Mouse (Mus musculus) stomach, embryonic 15.5 days (tissue): Measurements from ENCODE around the gene Usp9x. TPM values are rescaled to one million over a fixed set of nuclear protein-coding genes. Genes with fewer than 3 reads are reported as not detected.
A peak's percentile ranks its signal among the peaks of the same experiment; 100 is the strongest.

ENCODE experiments used
- ATAC-seq: fragments of 200-750 bp; cut with Nextera tagmentation; 2 replicates; pipeline ENCODE4 v1.8.0; 2017; ENCODE audit warnings: low read depth, moderate number of reproducible peaks, moderate TSS enrichment; ENCODE audit not compliant: insufficient read depth, low FRiP score
- H3K27ac ChIP-seq: fragments of 300-500 bp; sonication (generic); 2 replicates; pipeline ENCODE4 v1.5.1; 2015; ENCODE audit warnings: mild to moderate bottlenecking, inconsistent platforms
- H3K27me3 ChIP-seq: fragments of 300-500 bp; sonication (generic); replicated peaks from 2 replicates; pipeline ENCODE4 v1.6.1; 2015; ENCODE audit warnings: inconsistent platforms
- H3K36me3 ChIP-seq: fragments of 300-500 bp; sonication (generic); 2 replicates; pipeline ENCODE4 v1.6.1; 2015; ENCODE audit warnings: inconsistent platforms
- H3K4me1 ChIP-seq: fragments of 300-500 bp; sonication (generic); 2 replicates; pipeline ENCODE4 v1.6.1; 2015; ENCODE audit warnings: inconsistent platforms
- H3K4me2 ChIP-seq: fragments of 300-500 bp; sonication (generic); 2 replicates; pipeline ENCODE4 v1.6.1; 2015; ENCODE audit warnings: mild to moderate bottlenecking, inconsistent platforms
- H3K4me3 ChIP-seq: fragments of 300-500 bp; sonication (generic); replicated peaks from 2 replicates; pipeline ENCODE4 v1.5.1; 2015; ENCODE audit warnings: inconsistent platforms
- H3K9ac ChIP-seq: fragments of 300-500 bp; sonication (generic); 2 replicates; pipeline ENCODE4 v1.6.1; 2015; ENCODE audit warnings: inconsistent platforms
- H3K9me3 ChIP-seq: fragments of 300-500 bp; sonication (generic); 2 replicates; pipeline ENCODE4 v1.6.1; 2016; ENCODE audit warnings: inconsistent platforms
- WGBS: fragments of 180-500 bp; shearing (Covaris S2); methylation state at CpG from one replicate; pipeline ENCODE4 v1.1.7; 2015; 5-methylcytosine and 5-hydroxymethylcytosine counted together
- polyA plus RNA-seq: library from polyadenylated mRNA; unstranded; fragments of >200 nt; fragmentation: Nextera tagmentation; extraction: Ambion mirVana; gene quantifications from 2 replicates; pipeline ENCODE4 v1.2.1, GENCODE M21; 2015

Gene Usp9x
- 22.5 and 24.6 TPM in 2 replicates for polyA plus RNA-seq

DNA sequence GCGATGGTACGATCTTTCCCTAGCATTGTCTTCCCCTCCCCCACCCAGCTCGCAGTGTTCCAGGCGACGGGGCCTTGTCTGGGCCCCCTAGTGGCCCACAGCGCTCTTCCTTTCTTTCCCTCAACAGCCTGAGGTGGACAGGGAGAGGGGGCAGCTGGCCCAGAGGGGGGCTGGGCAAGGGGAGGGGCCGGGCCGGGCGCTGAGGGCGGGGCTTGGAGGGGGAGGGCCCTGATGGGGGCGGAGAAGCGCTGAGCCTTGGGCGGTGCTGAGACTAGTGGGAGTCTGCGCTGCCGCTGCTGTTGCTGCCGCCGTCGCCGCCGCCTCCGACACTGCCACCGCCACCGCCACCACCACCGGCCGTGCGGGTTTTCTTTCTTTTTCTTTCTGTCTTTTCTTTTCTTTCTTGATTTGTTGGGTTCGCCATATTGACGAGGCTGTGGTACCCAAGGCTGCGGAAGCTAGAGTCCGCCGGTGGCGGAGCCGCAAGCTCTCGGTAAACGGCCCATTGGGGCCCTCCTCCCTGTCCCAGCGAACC is at the start of gene Usp9x:
Usp9x (plus strand) TSS at position 258 of the 535 bp plus-strand sequence.
- no peaks in the 10 kb centered on the region for H3K9me3 ChIP-seq
- WGBS, result 10% methylated on average over 22 of the region's 36 CpGs
- no peaks in the 10 kb centered on the region for H3K27me3 ChIP-seq
- peak; percentile 91 for ATAC-seq
- H3K9ac ChIP-seq, result peak within 1 kb of the TSS; percentile 77
- peak within 1 kb of the TSS; percentile 52 for H3K4me2 ChIP-seq
- no peaks in the 10 kb centered on the region for H3K4me1 ChIP-seq
- H3K27ac ChIP-seq, result peak within 1 kb of the TSS; percentile 94
- no peaks in the 10 kb centered on the region for H3K36me3 ChIP-seq
- H3K4me3 ChIP-seq, result peak within 1 kb of the TSS; percentile 69

DNA sequence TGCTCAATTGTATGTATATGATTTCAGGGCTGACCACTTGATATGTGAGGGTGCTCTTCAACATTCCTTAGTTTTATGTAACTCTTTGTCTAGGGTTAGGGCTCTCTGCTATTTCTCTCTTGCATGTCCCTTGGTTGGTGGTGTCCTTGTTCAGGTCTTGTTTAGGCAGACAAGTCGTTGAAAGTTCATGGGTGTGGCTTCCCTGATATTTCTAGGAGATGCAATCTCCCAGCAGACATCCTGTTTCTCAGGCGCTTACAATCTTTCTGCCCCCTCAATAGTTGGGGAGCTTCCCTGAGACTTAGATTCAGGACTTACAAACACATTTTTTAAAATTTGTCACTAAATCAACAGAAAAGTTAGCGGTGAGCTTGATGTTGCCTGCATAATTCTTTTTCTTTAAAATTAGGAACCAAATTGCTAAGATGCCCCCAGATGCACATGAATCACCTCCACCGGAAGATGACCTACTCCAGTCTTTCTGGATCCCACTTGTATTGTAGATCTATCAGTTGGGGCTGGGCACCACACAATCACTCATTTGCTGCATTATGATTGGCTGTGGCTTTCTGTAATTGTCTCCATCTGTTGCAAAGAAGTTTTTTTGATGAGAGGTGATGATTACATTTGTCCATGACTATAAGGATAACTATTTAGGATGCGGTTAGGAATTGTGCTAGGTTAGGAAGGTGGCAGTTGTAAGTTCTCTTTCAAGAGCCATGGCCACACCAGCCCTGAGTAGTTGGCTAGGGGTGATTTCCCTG is 48.6 kb upstream of the Usp9x start:
- no peak overlapping the region for H3K9ac ChIP-seq
- no peak overlapping the region for H3K4me2 ChIP-seq
- H3K4me3 ChIP-seq, result no peak overlapping the region
- H3K36me3 ChIP-seq, result no peaks in the 10 kb centered on the region
- H3K27me3 ChIP-seq, result no peaks in the 10 kb centered on the region
- H3K4me1 ChIP-seq, result no peaks in the 10 kb centered on the region
- no peak for ATAC-seq
- WGBS, result 73% methylated on average over 5 of the region's 5 CpGs
- no peak overlapping the region for H3K27ac ChIP-seq
- H3K9me3 ChIP-seq, result no peaks in the 10 kb centered on the region

DNA sequence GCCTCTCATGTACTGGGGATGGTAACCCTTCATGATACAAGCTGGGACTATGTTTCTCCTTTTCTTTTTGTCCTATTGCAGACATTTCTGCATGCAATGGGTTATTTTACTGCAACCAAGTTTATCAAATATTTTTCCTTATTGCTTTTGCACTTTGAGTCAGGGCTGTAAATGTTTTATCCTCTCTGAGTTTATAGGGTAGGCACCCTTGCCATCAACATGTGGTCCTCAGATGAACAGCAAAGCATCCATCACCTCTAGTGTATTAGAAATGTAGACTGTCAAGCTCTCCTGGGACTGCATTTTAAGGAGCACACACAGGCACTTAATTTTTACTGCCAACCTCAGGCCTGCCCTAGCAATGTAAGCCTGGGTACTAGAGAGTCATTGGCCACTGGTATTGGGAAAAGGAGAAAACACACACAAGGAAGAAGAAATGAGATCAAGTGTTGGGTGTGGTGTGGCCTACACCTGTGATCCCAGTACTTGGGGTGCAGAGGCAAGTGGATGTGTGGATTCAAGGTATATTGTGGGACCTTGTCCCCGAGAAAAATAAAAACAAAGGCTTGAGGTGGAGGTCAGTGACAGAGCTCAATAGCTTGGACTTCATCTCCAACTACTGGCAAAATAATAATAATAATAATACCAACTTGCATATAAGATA is 46.6 kb upstream of the Usp9x start:
- Histone ChIP-seq H3K9ac (no peak overlapping the region), H3K4me1 (no peaks in the 10 kb centered on the region), H3K9me3 (no peaks in the 10 kb centered on the region), H3K27ac (no peak overlapping the region), H3K4me3 (no peak overlapping the region), H3K36me3 (no peaks in the 10 kb centered on the region), H3K4me2 (no peak overlapping the region), H3K27me3 (no peaks in the 10 kb centered on the region)
- WGBS, result 71% methylated on average over 1 of the region's 1 CpGs
- no peak for ATAC-seq

DNA sequence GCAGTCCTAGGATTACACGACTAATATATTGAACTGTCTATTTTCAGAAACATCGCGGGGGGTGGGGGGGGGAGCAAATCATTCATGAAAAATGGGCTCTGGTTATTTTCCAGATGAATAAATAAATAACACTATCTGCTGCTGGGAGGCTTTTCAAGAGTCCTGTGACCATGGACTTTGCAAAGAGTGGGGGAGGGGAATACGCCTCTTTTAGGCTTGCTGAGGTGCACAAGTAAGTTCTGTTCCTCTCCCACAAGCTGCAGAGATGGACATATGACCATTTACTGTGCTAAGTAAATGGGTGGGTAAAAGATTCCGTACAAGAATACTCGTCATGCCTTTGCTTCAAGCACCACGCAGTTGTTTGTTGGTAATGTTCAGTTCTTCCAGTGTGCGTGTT is 46.0 kb upstream of the Usp9x start:
- Histone ChIP-seq H3K4me2 (no peak overlapping the region), H3K27ac (no peak overlapping the region), H3K36me3 (no peaks in the 10 kb centered on the region), H3K27me3 (no peaks in the 10 kb centered on the region), H3K9me3 (no peaks in the 10 kb centered on the region), H3K4me1 (no peaks in the 10 kb centered on the region), H3K4me3 (no peak overlapping the region), H3K9ac (no peak overlapping the region)
- 68% methylated on average over 8 of the region's 8 CpGs for WGBS
- no peak for ATAC-seq

DNA sequence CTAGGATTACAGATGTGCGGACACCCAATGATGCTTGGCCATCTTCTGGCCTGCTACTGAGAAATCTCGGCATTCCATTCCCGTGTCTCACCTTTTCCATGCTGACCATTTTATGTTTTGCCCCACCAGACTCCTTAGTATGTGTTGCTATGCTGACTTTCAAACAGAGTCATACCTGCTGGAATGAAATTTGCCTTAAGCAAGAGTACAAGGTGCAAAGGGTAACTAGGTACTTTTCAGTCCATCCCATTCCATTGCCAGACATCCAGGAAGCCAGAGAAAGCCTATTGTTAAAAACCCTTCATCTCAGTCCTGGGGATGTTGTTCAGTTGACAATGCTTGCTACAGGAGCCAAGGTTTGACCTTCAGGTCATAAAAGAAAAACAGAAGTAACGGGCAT is 43.1 kb upstream of the Usp9x start:
- Histone ChIP-seq H3K4me1 (no peaks in the 10 kb centered on the region), H3K9ac (no peak overlapping the region), H3K27me3 (no peaks in the 10 kb centered on the region), H3K36me3 (no peaks in the 10 kb centered on the region), H3K4me2 (no peak overlapping the region), H3K27ac (no peak overlapping the region), H3K9me3 (no peaks in the 10 kb centered on the region), H3K4me3 (no peak overlapping the region)
- 91% methylated on average over 4 of the region's 4 CpGs for WGBS
- ATAC-seq, result no peak

DNA sequence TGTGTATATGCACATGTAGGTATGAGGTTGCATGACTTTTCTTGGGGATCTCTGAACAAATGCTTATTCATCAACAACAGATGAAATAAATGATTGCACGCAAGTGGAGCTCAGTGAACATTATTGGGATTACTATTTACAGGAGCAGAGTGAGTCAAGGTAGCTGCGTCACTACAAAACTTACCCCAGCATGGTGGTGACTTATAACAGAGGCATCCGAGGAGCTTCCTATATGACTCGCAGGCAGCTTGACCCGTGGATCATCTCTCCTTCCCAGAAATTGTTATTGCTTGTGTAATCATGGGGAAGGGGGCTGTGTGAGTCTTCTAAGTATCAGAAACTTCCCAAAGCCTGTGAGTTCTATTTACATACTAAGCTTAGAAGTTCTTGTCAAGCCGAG is 41.3 kb upstream of the Usp9x start:
- no peak for ATAC-seq
- no peak overlapping the region for H3K4me3 ChIP-seq
- no peaks in the 10 kb centered on the region for H3K9me3 ChIP-seq
- H3K27me3 ChIP-seq, result no peaks in the 10 kb centered on the region
- no peak overlapping the region for H3K27ac ChIP-seq
- no peak overlapping the region for H3K9ac ChIP-seq
- no peaks in the 10 kb centered on the region for H3K36me3 ChIP-seq
- no peaks in the 10 kb centered on the region for H3K4me1 ChIP-seq
- 86% methylated on average over 6 of the region's 6 CpGs for WGBS
- H3K4me2 ChIP-seq, result no peak overlapping the region

DNA sequence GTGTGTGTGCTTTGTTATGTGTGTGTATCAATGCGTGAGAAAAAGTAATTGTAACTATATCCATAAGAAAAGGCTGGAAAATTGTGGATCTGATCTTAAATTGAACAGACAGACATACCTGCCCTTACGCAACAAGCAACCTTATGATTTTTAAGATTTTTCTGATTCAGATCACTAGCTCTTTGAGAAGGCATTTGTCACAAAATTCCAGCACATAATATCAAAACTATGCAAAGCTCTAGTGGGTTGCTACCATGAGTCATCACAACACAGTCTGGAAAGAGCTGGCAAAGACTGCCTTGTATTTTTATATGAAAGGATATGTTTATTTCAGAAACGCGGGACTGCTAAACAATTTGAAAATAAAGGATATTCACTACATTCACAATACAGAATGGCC is 34.2 kb upstream of the Usp9x start:
- ATAC-seq, result no peak
- no peaks in the 10 kb centered on the region for H3K9me3 ChIP-seq
- H3K27me3 ChIP-seq, result no peaks in the 10 kb centered on the region
- WGBS, result 73% methylated on average over 4 of the region's 4 CpGs
- H3K27ac ChIP-seq, result no peak overlapping the region
- H3K9ac ChIP-seq, result no peak overlapping the region
- no peaks in the 10 kb centered on the region for H3K4me1 ChIP-seq
- no peaks in the 10 kb centered on the region for H3K36me3 ChIP-seq
- no peak overlapping the region for H3K4me3 ChIP-seq
- no peak overlapping the region for H3K4me2 ChIP-seq

DNA sequence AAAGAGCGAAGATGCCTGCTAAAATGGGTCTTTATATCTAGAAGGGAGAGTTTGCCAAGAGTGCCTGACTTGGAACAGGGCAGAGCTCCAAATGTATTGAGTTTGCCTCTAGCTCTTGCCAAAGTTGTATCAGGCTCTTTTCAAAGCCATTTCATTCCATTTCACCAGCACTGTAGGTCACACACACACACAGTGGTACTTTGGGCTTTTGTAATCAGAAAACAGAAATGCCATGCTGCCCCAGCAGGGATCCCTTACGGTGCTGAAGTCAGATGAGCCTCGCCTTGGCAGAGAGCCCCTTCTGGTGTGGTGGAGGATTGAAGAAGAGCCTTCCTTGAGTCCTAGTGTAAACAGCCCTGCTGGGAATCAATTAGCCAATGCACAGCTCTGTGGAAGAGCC is 32.1 kb upstream of the Usp9x start:
- H3K36me3 ChIP-seq, result no peaks in the 10 kb centered on the region
- no peak for ATAC-seq
- WGBS, result 43% methylated on average over 3 of the region's 3 CpGs
- no peaks in the 10 kb centered on the region for H3K9me3 ChIP-seq
- no peaks in the 10 kb centered on the region for H3K27me3 ChIP-seq
- no peak overlapping the region for H3K27ac ChIP-seq
- no peak overlapping the region for H3K9ac ChIP-seq
- no peak overlapping the region for H3K4me3 ChIP-seq
- no peak overlapping the region for H3K4me2 ChIP-seq
- no peaks in the 10 kb centered on the region for H3K4me1 ChIP-seq

DNA sequence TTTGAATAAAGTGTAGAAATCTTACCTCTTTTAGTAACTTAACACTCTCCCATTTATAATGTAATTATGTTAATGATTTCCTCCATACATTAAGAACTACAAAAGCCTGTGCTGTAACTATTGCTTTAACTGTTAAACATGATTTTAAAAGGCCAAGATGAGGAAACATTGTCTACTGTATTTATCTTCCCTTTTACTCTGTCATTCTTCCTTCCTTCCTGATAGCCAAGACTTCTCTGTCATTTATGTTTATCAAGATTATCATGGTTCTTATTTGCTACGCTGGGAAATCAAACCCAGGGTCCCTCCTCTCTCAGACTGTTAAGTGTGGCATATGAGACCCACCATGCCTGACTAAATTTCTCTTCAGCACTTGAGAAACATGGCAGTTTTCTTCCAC is 30.9 kb upstream of the Usp9x start:
- Histone ChIP-seq H3K27me3 (no peaks in the 10 kb centered on the region), H3K4me1 (no peaks in the 10 kb centered on the region), H3K36me3 (no peaks in the 10 kb centered on the region), H3K27ac (no peak overlapping the region), H3K9ac (no peak overlapping the region), H3K4me3 (no peak overlapping the region), H3K9me3 (no peaks in the 10 kb centered on the region), H3K4me2 (no peak overlapping the region)
- 46% methylated on average over 1 of the region's 1 CpGs for WGBS
- no peak for ATAC-seq

DNA sequence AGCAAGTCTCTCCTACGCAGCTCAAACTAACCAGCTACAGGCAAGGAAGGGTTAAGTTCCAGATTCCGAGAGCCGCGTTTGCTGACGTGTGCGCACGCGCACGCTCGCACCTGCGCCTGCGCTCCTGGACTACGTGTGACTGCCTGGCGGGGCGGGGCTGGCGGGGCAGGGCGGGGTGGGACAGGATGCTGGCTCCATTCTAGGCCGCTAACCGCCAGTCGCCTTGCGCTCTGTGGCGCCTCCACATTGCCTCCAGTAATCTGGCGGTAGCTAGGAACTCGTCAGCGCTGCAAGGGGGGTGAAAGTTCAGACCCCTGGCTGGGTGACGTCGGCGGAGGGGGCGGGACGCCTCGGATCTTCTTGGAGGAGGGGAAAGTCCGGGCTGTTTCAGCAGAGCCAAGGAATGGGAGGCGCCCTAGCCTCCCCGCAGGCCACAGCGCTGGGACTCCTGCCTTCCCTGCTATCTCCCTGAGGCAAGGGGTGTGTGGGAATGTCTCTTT is 29.6 kb upstream of the Usp9x start:
- ATAC-seq, result peak; percentile 99
- Histone ChIP-seq H3K27me3 (no peaks in the 10 kb centered on the region), H3K4me2 (peak overlapping the region; percentile 53), H3K9ac (peak overlapping the region; percentile 22; the same call in 1 of the 2 replicates), H3K4me1 (no peaks in the 10 kb centered on the region), H3K27ac (peak overlapping the region; percentile 92), H3K4me3 (peak overlapping the region; percentile 40), H3K9me3 (no peaks in the 10 kb centered on the region), H3K36me3 (no peaks in the 10 kb centered on the region)
- 9% methylated on average over 35 of the region's 35 CpGs for WGBS

DNA sequence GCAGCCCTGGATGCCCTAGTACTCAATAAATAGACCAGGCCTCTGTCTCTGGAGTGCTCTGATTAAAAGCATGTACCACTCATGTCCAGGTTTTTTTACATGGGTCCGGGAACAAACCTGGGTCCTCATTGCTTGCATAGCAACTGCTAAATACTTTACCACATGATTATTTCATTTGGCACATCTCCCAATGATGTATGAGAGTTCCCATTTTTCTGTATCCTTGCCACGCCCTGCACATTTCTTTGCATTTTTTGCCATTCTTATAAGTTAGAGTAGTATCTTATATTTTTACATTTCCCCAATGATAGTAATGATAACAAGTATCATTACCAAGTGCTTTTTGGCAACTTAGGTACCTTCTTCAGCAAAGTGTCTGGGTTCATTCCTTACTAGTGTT is 27.5 kb upstream of the Usp9x start:
- Histone ChIP-seq H3K9me3 (no peaks in the 10 kb centered on the region), H3K4me2 (no peak overlapping the region), H3K27ac (no peak overlapping the region), H3K4me1 (no peaks in the 10 kb centered on the region), H3K4me3 (no peak overlapping the region), H3K36me3 (no peaks in the 10 kb centered on the region), H3K9ac (no peak overlapping the region), H3K27me3 (no peaks in the 10 kb centered on the region)
- no peak for ATAC-seq
- 91% methylated on average over 2 of the region's 2 CpGs for WGBS

DNA sequence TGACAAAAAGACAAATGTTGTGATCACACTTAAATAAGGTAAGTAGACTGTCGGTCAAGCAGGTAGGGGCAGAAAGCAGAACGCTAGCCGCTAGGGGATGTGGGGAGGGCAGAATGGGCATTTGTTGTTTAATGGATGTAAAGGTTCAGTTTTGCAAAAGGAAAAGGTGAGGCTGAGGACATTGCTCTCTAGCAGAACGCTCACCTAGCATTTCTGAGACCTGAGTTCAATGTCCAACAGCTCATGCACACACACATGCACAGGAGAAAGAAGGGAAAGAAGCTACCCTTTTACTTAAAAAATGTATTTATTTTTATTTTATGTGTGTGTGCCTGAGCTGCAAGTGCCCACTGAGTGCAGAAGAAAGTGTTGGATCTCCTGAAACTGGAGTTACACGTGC is 26.6 kb upstream of the Usp9x start:
- Histone ChIP-seq H3K27me3 (no peaks in the 10 kb centered on the region), H3K27ac (no peak overlapping the region), H3K4me1 (no peaks in the 10 kb centered on the region), H3K9me3 (no peaks in the 10 kb centered on the region), H3K9ac (no peak overlapping the region), H3K36me3 (no peaks in the 10 kb centered on the region), H3K4me2 (no peak overlapping the region), H3K4me3 (no peak overlapping the region)
- WGBS, result 86% methylated on average over 5 of the region's 5 CpGs
- ATAC-seq, result no peak
